Mouse (Mus musculus): ENCODE data around the gene Scgb2b12.
"Not testable (repeated sequence)": the region's sequence is repeated elsewhere in the genome, so short reads cannot be mapped to it uniquely, and the experiment has no call there.

The Scgb2b12 gene

DNA sequence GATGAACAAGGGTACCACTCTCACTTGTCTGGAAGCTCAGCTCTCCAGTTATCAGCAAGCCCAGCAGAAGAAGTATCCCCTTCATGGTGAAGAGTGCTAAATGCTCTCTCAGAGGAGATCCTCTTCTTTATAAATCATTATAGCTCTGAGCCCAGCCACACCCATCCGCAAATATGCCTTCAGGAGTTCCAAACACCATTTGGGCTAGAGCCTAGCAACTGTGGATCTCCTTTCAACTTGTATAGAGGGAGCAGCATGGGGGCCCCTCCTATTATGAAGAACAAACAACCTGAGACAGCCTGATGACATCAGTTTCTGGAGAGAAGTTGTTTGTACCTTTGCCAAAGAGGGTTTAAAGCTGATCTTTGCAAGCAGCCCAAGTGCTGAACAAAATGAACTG, at the start of gene Scgb2b12:
TSS of gene Scgb2b12 (minus strand) at position 101 of the 400 bp plus-strand sequence.
- DNase-seq (ENCODE audit: low spot score in 2 of 2), result not testable (repeated sequence)

DNA sequence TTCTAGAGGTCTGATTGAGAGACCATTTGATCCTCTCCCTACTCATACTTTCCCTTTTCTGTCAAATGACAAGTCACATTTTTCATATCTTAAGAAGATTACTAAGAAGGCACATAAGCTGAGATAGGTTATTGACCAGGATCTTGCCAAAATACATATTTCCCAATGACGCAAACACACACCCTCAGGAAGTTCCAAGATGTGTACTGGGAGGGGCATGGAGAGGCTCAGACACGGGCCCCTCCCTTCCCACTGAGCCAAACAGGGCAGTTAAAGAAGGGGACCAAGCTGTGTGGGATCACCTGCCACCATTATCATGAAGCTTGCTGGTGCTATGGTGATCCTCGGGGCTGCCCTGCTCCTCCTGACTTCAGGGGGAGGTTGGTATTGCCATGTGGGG, 6.8 kb upstream of the Scgb2b12 start, which contains the start of gene Scgb1b12:
TSS of gene Scgb1b12 (plus strand) at position 301 of the 400 bp plus-strand sequence.
- DNase-seq (ENCODE audit: low spot score in 2 of 2), result not testable (repeated sequence)

All from cerebellum, postnatal 4 days (tissue).